Mouse (Mus musculus) liver, postnatal 0 days (tissue): Measurements from ENCODE around the gene Asb17.

ENCODE experiments used
- CTCF ChIP-seq: sonication (generic); IDR thresholded peaks from 2 replicates; pipeline ENCODE4 v1.5.1; 2016; ENCODE audit warnings: antibody characterized with exemption, low read depth
- EP300 ChIP-seq: IDR thresholded peaks from 2 replicates; pipeline ENCODE4 v1.6.1; 2016; ENCODE audit warnings: antibody characterized with exemption, low read depth, mild to moderate bottlenecking

DNA sequence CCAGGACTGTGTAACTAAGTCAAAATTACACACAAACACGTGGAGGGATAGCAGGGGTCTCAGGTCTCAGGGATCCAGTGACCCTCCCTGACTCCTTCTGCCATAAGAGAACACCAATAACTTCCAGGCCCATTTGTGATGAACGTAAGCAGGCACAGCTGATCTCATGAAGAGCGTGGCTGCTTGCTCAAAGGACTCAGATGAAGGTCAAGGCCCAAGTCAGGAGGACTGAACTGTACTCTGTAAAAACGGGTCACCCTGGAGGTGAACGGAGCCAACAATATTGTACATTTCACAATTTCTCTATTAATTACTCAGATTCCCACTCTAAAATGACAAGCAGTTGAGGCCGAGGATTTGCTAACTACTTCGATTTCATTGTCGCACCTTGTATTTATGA lies 30.0 kb upstream of the Asb17 start:
- no peak for TF ChIP-seq CTCF
- TF ChIP-seq EP300: no peak
